10 mouse cellular contexts compared by ENCODE assay signal in the genomic region with DNA sequence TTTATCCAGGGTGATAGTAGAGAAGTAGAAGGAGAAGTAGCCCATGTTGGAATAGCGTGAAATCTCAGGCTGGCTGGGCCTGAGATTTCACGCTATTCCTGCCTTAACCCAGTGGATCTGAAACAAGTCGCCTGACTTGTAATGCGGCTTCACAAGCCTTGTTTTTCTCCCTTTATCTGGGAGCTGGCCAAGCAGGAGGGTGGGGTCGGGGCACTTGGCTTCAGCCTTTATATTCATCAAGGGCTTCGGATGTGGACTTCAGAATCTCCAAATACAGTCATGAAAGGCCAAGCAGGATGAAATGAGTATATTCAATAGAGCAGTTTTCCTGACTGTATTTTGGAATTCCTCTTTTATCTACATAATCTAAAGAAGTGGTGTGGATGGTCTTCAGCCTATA.
A peak's percentile ranks its signal among the peaks of the same experiment; 100 is the strongest.
DNase-seq lines count a peak whose midpoint lies in the region; ATAC-seq and TF ChIP-seq lines count a peak whose summit lies in the region.
"Had no signal": no experiment of that assay in that cellular context is flagged by ENCODE, and none has a peak within 500 bp of the region (broad histone marks: within the 10 kb centered on the region; RNA-seq: fewer than 3 reads in every experiment).

No protein-coding gene starts in this region.

- WGBS in heart, adult 2 months = 19% methylated on average over 6 of the region's 6 CpGs
- 72% methylated on average over 6 of the region's 6 CpGs for WGBS in heart, embryonic 11.5 days (ENCODE audit: insufficient replicate concordance)
- WGBS in midbrain, embryonic 16.5 days = 62% methylated on average over 6 of the region's 6 CpGs

- no peak overlapping the region for H3K9ac ChIP-seq in heart, adult 2 months (ENCODE audit: low read depth, low read length)
- no peak overlapping the region for H3K9ac ChIP-seq in heart, embryonic 11.5 days (ENCODE audit: low read depth, low read length)
- no peak overlapping the region for H3K9ac ChIP-seq in midbrain, embryonic 16.5 days (ENCODE audit: low read depth, low read length)
- H3K9ac ChIP-seq: liver, embryonic 13.5 days had no signal

- TF ChIP-seq EP300 in heart, adult 2 months (IDR thresholded peaks at IDR 0.05; ENCODE audit: insufficient read depth, low read depth, low read length) = no peak

- peak; percentile 81 to 82 for DNase-seq in heart, adult 2 months
- peak; percentile 49 for DNase-seq in adrenal gland, postnatal 25 days
- DNase-seq in heart, postnatal 4 days = peak; percentile 70
- DNase-seq in spleen, postnatal 14 days (ENCODE audit: low spot score in 2 of 2) = no peak
- DNase-seq in frontal cortex, adult 2 months (ENCODE audit: extremely low spot score in 1 of 2, low spot score in 1 of 2) = no peak
- no peak for DNase-seq in left cerebral cortex, postnatal 14 days (ENCODE audit: low spot score in 2 of 2)
- DNase-seq: liver, embryonic 13.5 days had no signal

- peaks cover 4% of the 10 kb centered on the region for H3K79me2 ChIP-seq in heart, adult 2 months (replicated peaks; ENCODE audit: control insufficient read depth, insufficient read depth, low read length)

- ATAC-seq in heart, embryonic 11.5 days (replicated peaks; ENCODE audit: insufficient number of reproducible peaks, low FRiP score, low TSS enrichment) = no peak
- ATAC-seq in midbrain, embryonic 16.5 days = no peak

- no peaks in the 10 kb centered on the region for H3K9me3 ChIP-seq in heart, embryonic 11.5 days (replicated peaks; ENCODE audit: control insufficient read depth, low read length)
- H3K9me3 ChIP-seq in midbrain, embryonic 16.5 days (replicated peaks; ENCODE audit: control insufficient read depth, low read length, poor library complexity, severe bottlenecking) = no peaks in the 10 kb centered on the region
- H3K9me3 ChIP-seq: liver, embryonic 13.5 days had no signal

- H3K4me1 ChIP-seq in heart, adult 2 months (ENCODE audit: control insufficient read depth, insufficient read depth, low read length) = peaks cover 6% of the 10 kb centered on the region
- H3K4me1 ChIP-seq in heart, embryonic 11.5 days (ENCODE audit: control insufficient read depth, insufficient read depth, low read length) = no peaks in the 10 kb centered on the region
- peaks cover 13% of the 10 kb centered on the region; the same call in 1 of the 2 replicates for H3K4me1 ChIP-seq in midbrain, embryonic 16.5 days (ENCODE audit: control insufficient read depth, insufficient read depth, low read length)

- H3K4me2 ChIP-seq in heart, embryonic 11.5 days = no peak overlapping the region
- H3K4me2 ChIP-seq in midbrain, embryonic 16.5 days (ENCODE audit: low read length) = no peak overlapping the region
- H3K4me2 ChIP-seq: liver, embryonic 13.5 days had no signal

- intact Hi-C loops in heart, adult 2 months (cut with DNase I) = no loop called here
- intact Hi-C loops in left cerebral cortex, postnatal 14 days (cut with DNase I) = no loop called here

- peak overlapping the region; percentile 70 for H3K27ac ChIP-seq in heart, adult 2 months
- no peak overlapping the region for H3K27ac ChIP-seq in heart, embryonic 11.5 days (ENCODE audit: low read depth, low read length)
- peak overlapping the region; percentile 38; the same call in 1 of the 2 replicates for H3K27ac ChIP-seq in midbrain, embryonic 16.5 days (ENCODE audit: low read length)
- H3K27ac ChIP-seq: liver, embryonic 13.5 days had no signal

- no peak for TF ChIP-seq POLR2A in heart, adult 2 months (IDR thresholded peaks at IDR 0.05; ENCODE audit: insufficient read depth, low read depth, low read length)

- H3K27me3 ChIP-seq in heart, adult 2 months (ENCODE audit: control insufficient read depth, insufficient read depth, low read length) = no peaks in the 10 kb centered on the region
- no peaks in the 10 kb centered on the region for H3K27me3 ChIP-seq in heart, embryonic 11.5 days (ENCODE audit: control insufficient read depth, insufficient read depth, low read length)
- H3K27me3 ChIP-seq in midbrain, embryonic 16.5 days (ENCODE audit: control insufficient read depth, insufficient read depth, low read depth, low read length) = no peaks in the 10 kb centered on the region
- H3K27me3 ChIP-seq: CH12.LX; liver, embryonic 13.5 days had no signal

- TF ChIP-seq CTCF in heart, adult 2 months (IDR thresholded peaks at IDR 0.05) = no peak

- no peak overlapping the region for H3K4me3 ChIP-seq in heart, adult 2 months
- no peak overlapping the region for H3K4me3 ChIP-seq in heart, embryonic 11.5 days (ENCODE audit: low read depth, low read length)
- H3K4me3 ChIP-seq in midbrain, embryonic 16.5 days (ENCODE audit: low read depth, low read length) = no peak overlapping the region
- H3K4me3 ChIP-seq: liver, embryonic 13.5 days had no signal

- H3K36me3 ChIP-seq in heart, adult 2 months (ENCODE audit: control insufficient read depth, insufficient read depth, low read length) = peaks cover 11% of the 10 kb centered on the region
- H3K36me3 ChIP-seq in heart, embryonic 11.5 days (ENCODE audit: control insufficient read depth, insufficient read depth, low read length) = peaks cover 6% of the 10 kb centered on the region; the same call in 1 of the 2 replicates
- peaks cover 3% of the 10 kb centered on the region; the same call in 1 of the 2 replicates for H3K36me3 ChIP-seq in midbrain, embryonic 16.5 days (ENCODE audit: control insufficient read depth, insufficient read depth, low read length)
- H3K36me3 ChIP-seq: liver, embryonic 13.5 days had no signal

Comparison
In these comparisons a context has a peak if more than half of its experiments do, and no peak if none do; other contexts are left out.
1. DNase-seq: peak in heart, adult 2 months (2 of 2), adrenal gland, postnatal 25 days (single experiment) and heart, postnatal 4 days (single experiment); none in spleen, postnatal 14 days (0 of 2), frontal cortex, adult 2 months (0 of 2) and left cerebral cortex, postnatal 14 days (0 of 2).